Mouse (Mus musculus): ENCODE results near the gene Tex50. TPM values are rescaled to one million over a fixed set of nuclear protein-coding genes. Genes with fewer than 3 reads are reported as not detected.
"Not testable (repeated sequence)": the region's sequence is repeated elsewhere in the genome, so short reads cannot be mapped to it uniquely, and the experiment has no call there.

The Tex50 gene
- total RNA-seq (2021): not detected in 2 replicates
- long read RNA-seq, experiment 1: 0 reads
- long read RNA-seq, experiment 2: 0 reads

DNA sequence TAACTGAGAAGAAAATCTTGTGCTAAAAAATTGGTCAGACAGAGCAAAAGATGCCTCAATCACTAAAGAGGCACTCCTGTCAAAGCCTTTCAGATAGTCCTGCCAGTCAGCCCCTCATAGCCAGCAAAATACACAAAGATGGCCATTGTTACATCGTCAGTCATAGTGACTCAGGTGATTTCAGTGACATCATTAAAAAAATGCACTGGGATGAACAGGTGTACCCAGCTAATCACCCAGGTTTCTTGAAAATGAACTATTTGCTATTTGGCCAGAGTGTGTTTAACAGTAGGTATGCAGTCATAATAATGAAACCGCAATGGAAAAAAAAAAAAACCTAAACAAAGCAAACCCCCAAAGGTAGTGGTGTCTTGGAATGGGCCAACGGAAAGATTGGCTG lies at the start of gene Tex50:
TSS of gene Tex50 (minus strand) at position 101 of the 400 bp plus-strand sequence.
- no peak for DNase-seq

DNA sequence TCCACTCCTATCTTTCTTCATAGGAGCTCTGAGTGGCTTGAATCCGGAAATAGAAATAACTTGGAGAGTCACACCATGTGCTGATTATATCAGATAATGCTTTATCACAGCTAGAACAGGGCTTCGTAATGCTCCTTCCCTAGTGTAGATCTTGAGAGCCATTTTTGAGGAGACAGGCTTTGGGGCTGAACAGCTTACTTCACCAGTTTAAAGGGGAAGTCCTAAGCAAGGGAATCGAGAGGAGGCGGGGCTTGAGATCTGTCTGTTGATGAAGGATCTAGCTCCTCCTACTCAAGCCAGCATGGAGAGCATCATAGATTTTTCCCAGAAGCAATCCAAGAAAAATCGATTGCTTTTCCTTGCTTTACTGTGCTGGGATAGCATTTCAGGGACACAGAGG lies 40.7 kb upstream of the Tex50 start:
- no peak for DNase-seq

DNA sequence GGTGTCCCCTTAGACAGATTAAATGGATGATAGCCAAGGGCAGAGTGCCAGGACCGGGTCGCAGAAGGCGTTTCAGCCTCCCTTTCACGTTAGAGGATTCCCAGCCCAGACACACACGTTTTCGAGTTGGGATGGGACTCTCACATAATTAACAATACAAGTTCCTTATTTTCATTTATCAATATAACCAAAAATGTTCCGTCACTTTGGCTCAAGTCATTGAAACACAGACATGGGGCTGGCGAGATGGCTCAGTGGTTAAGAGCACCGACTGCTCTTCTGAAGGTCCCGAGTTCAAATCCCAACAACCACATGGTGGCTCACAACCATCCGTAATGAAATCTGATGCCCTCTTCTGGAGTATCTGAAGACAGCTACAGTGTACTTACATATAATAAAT lies 37.2 kb upstream of the Tex50 start:
- not testable (repeated sequence) for DNase-seq

DNA sequence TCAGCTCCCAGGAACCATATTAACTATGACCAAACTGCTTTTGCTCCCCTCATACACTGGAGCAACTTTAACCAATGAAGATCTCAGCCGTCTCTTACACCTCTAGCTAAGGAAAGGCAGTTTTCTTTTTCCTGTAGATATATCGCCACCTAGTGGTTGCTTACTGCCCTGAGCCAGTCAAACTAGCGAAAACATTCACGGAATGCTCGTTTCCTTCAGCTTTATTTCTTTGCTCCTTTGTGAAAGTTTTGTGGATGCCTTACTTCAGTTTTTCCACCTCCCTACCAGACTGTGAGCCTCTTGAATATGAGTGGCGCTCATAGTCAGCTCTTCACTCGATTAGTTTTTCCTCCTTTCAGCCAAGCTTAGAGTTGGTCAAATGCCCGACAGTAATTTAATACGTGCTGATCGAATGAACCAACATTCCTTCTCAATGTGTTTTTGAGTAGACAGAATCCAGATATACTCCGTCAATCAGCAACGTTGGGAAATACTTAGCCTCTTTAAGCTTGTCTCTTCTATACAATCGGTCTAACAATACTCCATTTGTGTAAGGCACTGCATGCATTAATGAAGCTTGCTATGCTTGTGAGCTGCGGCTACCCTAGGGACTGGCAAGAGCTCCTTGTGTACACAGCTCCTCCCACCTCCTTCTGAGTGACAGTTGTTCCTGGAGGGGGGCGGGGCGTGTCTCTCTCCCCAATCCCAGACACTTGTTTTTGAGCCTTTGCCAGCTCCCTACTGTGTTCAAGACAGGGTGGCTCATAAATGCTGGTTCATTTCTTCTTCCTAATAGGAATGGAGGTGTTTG lies 36.6 kb upstream of the Tex50 start:
- DNase-seq: peak; percentile 89

DNA sequence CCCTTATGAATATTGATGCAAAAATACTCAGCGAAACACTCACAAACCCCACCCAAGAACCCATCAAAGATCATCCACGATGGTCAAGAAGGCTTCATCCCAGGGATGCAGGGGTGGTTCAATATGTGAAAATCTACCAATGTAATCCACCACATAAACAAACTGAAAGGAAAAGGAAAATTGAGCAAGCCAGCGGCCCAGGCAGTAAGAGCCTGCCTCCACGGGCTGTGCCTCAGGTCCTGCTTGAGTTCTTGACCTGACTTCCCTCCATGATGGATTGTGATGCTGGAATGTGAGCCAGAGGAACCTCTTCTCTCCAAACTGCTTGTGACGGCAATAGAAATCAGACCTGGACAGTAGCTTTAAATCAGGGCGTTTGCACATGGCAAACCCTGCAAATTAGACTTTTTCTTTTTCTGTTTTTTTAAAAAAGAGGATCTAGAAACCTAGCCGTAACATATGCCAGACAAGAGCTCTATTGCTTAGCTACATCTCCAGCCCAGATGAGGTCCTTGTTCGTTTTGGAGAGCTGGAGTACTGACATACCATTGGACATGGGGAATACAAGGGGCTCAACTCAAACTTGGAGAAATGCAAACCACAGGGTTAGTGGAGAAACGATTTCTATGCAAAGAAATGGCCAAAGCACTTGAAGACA lies 31.3 kb upstream of the Tex50 start:
- no peak for DNase-seq

DNA sequence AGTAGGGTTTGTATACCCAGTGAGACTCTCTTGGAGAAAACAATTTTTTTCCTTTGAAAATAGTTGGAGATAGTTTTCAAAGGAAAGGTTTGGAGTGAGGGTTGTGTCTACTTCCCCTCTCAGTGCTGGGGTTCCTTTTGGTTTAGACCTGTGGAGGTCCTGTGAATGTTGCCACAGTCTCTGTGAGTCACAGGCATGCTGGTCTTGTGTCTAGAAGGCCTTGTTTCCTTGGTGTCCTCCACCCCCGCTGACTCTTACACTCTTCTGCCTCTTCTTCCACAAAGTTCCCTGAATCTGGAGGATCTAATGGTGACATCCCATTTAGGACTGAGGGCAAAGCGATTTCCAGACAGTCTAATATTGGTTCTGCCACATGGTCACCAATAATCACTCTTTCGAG lies 26.3 kb upstream of the Tex50 start:
- peak; percentile 25 for DNase-seq

DNA sequence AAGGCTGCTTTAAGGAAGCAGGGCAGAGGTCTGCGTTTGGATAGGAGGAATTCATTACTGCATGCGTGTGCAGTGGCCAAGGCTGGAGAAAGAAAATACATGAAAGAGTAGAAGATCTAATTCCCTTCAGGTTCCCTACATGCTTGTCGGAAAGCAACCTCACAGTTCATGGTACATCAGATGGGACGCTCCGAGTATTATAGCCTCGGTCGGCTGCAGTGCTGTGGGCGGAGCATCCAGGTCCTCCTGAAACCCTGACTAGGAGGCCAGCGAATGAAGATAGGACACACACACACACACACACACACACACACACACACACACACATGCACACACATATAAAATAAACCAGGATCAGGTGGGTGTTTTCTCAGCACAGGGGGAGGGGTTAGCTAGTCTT lies 24.6 kb upstream of the Tex50 start:
- no peak for DNase-seq

DNA sequence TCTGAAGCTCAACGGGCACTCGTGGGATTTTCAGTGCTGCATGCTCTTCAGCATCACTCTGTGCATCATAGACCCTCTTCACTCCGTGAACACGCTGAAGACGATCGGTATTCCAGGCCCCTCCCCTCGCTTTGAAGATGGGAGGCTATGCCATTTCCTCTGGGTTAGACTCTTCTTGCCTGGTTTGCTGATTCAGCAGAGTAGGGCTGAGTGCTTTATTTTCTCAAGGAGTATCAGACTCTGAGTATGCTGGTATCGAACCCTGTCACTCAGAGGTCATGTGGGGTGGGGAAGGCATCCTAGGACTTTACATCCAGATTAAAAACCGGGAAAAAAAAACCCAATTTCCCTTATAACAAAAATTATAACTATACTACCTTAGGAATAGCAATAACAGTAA lies 23.3 kb upstream of the Tex50 start:
- DNase-seq: no peak

DNA sequence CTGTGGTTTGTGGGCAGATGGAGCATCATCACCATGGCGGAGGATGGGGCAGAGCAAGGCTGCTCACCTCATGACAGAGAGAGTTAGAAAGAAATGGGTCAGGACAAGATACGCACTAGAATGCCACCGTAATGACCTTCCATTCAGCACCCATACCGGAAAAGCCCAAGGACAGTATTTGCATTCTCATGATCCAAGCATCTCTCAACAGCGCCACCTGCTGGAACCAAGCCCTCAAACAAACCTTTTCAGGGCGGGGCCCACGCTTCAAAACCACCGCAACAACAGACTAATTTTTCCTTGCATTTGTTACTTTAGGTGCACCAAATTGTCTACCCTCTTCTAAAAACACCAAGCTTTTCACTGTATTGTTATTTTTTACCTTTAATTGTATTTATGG lies 21.6 kb upstream of the Tex50 start:
- DNase-seq: peak; percentile 69

DNA sequence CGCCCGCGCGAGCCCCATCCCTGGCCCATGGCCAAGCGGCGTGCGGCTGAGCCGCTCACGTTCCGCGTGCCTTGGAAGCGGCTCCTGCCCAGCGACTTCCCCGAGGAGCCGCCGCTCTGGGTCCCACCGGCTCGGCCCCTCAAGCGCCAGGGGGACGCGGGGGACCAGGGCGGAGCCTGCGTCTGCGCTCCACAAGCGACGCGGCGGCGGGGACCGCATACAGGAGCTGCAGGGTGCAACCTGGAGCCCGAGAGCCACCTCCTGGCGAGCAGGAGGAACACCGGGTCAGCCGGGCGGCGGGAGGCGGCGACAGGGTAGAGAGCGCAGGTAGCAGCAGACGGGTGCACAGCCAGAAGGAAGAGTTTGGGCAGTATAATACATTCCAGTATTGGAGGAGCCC lies 11.5 kb upstream of the Tex50 start:
- peak; percentile 91 for DNase-seq

DNA sequence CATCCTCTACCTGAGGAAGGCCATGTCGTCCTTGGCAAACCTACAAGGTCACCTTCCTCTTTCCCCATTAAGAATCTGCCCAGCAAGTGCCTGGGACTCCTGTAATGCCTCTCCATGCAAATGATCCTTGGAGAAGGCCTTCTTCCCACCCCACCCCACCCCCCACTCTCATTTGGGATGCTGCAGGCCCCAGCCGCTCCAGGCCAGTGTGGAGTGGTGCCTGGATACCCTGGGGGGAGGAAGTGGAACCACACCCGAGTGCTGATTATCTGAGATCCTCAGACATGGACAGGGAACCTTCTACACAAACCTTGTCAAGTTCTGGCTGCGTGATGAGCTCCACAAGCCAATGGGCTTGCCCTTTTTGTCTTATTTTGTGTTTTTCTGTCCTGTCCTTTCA lies 1.2 kb upstream of the Tex50 start:
- no peak for DNase-seq

DNA sequence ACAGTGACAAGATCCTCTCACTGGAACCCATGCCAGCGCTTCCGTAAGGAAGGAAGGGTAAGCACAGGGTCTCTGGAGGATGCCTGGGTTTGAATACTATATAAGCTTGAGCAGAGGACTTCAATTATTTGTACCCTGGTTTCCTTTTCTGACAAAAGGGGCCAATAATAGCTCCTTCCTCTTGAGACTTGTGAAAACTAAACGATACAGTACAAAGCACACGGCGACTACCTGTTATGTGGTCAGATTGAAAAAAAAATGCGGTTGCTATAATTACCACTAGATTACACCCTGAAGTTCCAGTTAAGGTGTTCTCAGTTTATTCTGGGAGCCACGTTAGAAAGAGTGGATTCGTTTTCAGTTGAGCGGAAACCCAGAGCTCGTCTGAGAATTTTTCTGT lies 2.6 kb downstream of the Tex50 start:
- DNase-seq: no peak

DNA sequence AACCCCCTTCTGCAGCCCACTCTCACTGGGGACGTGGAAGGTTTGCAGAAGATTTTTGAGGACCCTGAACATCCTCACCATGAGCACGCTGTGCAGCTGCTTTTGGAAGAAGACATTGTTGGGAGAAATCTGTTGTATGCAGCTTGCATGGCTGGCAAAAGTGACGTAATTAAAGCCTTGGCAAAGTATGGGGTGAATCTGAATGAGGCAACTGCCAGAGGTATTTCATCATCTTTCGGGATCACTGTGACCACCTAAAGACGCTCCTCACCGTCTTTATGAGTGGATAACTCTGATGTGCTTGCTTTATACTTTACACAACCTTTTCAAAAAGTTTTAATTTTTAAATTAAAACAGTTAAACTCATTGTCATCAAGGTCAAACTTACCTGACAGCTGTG lies 8.0 kb downstream of the Tex50 start:
- DNase-seq: no peak

DNA sequence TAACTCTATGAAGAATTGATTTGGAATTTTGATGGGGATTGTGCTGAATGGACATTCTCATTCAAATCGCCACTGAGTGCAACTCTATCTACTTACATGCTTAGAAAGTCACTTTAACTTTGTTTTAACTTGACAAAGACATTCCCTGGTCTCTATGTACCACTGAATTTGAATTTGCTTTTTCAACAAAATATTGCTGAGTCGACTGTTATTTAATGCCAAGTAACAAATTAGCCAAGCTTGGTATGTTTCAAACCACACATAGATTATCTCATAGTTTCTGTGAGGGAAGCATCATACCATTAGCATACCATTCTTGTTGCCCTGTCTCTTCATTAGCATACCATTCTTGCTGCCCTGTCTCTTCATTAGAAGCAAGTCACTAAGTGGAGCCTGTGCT lies 11.2 kb downstream of the Tex50 start:
- no peak for DNase-seq

DNA sequence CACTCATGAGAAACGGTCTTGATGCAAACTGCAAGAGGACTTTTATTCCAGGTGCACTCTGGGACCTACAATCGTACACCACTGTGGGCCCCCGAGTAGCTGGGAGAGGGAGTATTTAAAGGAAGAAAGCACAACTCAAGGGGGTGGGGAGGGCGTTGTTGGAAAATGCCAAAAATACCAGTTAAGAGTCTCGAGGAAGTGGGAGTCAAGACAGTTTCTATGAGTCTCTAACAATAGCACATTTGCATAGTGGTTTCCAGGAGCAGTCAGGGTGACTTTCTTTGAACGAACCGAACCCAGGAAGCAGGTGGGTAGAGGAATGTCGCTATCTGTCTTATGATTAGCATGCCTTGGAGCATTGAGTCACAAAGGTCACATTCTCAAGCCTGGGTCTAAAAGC lies 13.5 kb downstream of the Tex50 start:
- not testable (repeated sequence) for DNase-seq

DNA sequence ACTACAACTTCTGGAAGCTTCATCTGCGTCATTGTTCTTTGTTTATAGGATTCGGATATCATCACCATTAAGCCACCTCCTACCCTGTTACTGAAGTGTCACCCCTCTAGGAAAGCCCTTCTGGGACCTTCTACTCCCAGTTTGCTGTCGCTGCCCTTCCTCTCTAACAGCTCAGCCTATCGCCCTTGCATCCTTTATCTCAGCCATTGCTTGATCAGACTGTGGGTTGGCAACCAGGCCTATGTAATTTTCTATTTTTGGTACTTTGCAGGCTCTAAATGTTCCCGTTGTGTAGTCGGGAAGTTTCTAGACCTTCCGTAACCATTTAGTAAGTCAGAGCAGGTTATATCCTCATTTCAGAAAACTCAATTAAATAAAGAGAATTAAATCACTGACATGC lies 15.9 kb downstream of the Tex50 start:
- no peak for DNase-seq

DNA sequence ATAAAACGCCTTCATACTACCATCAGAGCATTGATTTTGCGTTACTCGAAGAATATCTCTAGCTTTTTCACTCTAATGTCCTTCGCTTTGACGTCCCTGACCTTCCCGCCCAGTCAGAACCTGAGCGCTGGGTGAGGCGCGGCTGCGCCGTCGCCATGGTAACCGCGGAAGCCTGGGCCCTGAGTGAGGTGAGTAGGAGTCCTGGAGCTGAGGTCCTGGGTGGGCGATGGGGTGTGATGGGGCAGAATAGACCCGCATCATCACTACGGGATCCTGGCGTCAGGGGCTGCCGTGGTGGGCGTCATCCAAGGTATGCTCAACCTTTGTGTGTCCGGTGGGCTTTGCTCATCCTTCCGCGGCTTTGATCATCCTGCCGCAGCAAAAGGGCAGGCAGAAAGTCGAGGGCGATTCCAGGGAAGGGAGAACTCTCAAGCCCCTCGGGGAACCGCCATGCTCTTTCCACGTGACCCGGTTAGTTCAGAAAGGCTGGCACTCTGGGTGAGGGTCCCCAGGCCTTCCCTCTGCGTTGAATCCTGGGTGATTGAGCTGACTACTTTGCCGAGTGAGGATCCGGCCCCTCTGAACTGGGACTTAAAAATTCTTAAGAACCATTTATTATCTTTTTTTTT lies 16.5 kb downstream of the Tex50 start, which contains the start of gene Ankrd45:
TSS of gene Ankrd45 (plus strand) at position 161 of the 629 bp plus-strand sequence.
- peak; percentile 84 for DNase-seq

DNA sequence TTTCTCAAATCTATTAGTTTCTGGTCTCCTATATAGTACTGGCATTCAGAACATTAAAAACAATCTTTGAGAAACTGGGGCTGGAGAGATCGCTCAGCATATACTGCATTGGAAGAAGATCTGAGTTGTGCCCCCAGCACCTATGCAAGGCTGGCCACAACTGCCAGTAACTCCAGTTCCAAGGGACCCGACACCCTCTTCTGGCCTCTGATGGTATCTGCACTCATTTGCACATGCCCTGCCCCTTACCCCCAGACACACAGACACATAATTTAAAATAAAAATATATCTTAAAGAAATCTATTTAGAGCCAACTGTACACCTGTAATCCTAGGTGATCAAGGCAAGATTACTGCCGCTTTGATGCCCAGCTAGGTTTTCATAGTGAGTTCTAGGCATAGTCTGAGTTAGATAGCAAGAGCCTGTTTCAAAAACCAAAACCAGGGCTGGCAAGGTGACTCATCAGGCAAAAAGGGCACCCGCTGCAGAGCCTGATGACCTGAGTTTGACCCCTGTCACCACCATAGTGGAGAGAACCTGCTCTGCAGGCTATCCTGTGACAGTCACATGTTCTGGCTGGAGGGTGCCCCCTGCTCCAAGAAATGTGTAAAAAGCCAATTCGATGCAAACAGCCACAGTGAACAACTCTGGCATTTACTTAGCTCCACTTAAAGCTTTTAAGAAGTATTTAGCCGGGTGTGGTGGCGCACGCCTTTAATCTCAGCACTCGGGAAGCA lies 18.9 kb downstream of the Tex50 start:
- peak; percentile 12 for DNase-seq

DNA sequence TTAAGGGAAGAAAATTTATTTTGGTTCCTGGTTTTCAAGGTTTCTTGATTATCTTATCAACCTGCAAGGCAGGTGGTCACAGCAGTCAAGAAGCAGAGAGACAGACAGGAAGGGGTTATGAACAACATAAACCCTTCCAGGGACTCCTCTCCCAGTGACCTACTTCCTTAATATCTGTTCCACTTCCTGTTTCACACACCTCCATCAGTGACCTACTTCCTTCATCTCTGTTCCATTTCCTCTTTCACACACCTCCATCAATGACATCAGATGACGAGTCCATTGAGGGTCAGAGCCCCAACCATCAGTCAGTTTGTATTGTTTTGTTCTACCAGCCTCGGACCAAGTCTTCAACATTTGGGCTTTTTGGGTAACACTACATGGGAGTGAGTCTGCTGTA lies 19.6 kb downstream of the Tex50 start:
- DNase-seq: no peak

DNA sequence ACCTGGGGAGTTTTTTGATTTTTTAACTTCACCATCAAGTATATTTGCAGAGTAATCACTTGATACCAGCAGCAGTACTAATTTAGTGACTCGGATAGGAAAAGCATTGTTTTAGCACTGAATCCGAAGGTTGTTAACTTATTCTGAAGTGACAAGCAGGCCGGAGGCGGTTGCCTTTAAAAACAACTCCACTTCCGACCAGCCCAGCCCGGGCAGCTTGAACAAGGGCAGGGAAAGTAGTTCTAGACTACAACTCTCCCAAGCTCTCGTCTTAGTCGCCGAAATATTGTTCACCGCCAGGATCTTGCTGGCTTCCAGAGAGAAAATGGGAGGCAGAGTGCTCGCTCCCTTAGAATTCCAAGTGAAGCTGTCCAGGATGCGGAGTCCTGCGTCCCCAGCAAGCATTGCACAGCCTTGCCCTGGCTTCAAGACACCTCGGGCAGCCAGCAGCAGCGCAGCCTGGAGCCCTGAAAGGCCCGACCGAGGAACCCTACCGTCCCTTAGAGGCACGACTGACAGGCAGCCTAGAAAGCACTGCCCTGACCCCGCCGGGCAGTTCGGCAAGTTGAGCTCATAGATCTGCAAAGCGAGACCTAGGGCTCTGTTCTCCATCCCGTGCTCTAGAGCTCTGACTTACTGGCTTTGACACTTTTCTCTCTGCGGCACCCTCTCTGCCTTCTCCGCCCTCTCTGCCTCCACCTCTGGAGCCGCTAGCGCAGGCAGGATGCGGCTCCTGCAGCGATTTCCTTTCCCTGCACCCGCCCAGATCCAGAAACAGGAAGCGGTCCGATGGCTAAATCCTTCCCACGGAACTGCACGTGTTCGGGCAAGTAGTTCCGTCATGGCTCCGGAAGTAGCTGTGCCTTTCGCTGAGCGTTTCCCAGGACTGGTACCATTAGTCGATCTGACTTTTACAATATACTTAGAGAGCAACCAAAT lies 28.1 kb downstream of the Tex50 start, which contains the start of gene Klhl20:
TSS of gene Klhl20 (minus strand) at position 786 of the 939 bp plus-strand sequence.
- peak; percentile 96 for DNase-seq

DNA sequence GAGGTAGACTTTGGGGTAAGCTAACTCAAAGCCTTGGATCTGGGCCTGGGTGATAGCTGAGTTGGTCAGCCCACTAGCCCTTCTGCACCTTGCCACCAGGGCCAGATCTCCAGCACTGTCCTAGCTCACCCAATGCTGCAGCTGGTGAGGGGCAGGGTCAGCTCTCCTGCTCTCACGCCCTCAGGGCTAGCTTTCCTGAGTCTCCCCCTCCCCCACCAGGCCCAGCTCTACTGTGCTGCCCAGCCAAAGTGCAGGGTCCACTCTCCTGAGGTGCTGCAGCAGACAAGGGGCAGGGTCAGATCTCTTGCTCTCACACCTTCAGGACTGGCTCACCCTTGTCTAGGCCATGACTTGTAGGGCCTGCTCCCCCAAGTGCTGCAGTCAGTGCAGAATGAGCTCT lies 32.7 kb downstream of the Tex50 start:
- DNase-seq: no peak
